Mouse (Mus musculus) kidney, adult 2 months (tissue): ENCODE results near the gene Hnrnpul1. TPM values are rescaled to one million over a fixed set of nuclear protein-coding genes. Genes with fewer than 3 reads are reported as not detected.

Source experiments
- DNase-seq: peaks from one replicate; pipeline ENCODE4 v3.0.0; 2021
- H3K27ac ChIP-seq: fragments of 200-500 bp; 2 replicates; pipeline ENCODE4 v1.5.1; 2012; ENCODE audit warnings: low read depth, low read length, control low read depth, inconsistent platforms; ENCODE audit not compliant: insufficient read depth
- H3K27me3 ChIP-seq: fragments of 200-500 bp; replicated peaks from 2 replicates; pipeline ENCODE4 v1.6.1; 2012; ENCODE audit warnings: mild to moderate bottlenecking, moderate library complexity, low read length, inconsistent platforms; ENCODE audit not compliant: control insufficient read depth, insufficient read depth
- H3K36me3 ChIP-seq: fragments of 200-500 bp; 2 replicates; pipeline ENCODE4 v1.6.1; 2012; ENCODE audit warnings: mild to moderate bottlenecking, moderate library complexity, low read length, inconsistent platforms; ENCODE audit not compliant: control insufficient read depth, insufficient read depth
- H3K4me1 ChIP-seq: fragments of 200-500 bp; 2 replicates; pipeline ENCODE4 v1.6.1; 2011; ENCODE audit warnings: low read length; ENCODE audit not compliant: control insufficient read depth, insufficient read depth
- H3K4me3 ChIP-seq: fragments of 200-500 bp; 2 replicates; pipeline ENCODE4 v1.5.1; 2011; ENCODE audit warnings: mild to moderate bottlenecking, low read depth, low read length, control low read depth; ENCODE audit not compliant: insufficient read depth
- CTCF ChIP-seq: fragments of 200-500 bp; conservative IDR thresholded peaks from 2 replicates; pipeline ENCODE4 v1.5.1; 2011; ENCODE audit warnings: low read depth, mild to moderate bottlenecking, control low read depth, low read length, moderate library complexity, mixed read lengths; ENCODE audit not compliant: insufficient read depth, insufficient read length
- POLR2A ChIP-seq: fragments of 200-500 bp; IDR thresholded peaks from one replicate; pipeline ENCODE4 v1.6.1; 2011; ENCODE audit warnings: low read depth, low read length, control low read depth
- WGBS: fragments of 180-500 bp; shearing (Covaris S2); methylation state at CpG from one replicate; pipeline ENCODE4 v1.1.7; 2018; 5-methylcytosine and 5-hydroxymethylcytosine counted together
- polyA plus RNA-seq: library from polyadenylated mRNA; depleted of rRNA; stranded (reverse); fragments of >200 nt; gene quantifications from 2 replicates; pipeline ENCODE4 v1.2.3, GENCODE M21; 2012

Hnrnpul1 gene
- polyA plus RNA-seq, 1 experiment: 41.7 TPM

- Histone ChIP-seq H3K4me3 (no peak overlapping the region), H3K36me3 (no peaks in the 10 kb centered on the region), H3K27me3 (no peaks in the 10 kb centered on the region), H3K27ac (no peak overlapping the region), H3K4me1 (peaks cover 6% of the 10 kb centered on the region; the same call in 1 of the 2 replicates)
- TF ChIP-seq POLR2A: no peak
- TF ChIP-seq CTCF: no peak
- WGBS: 76% methylated on average over 4 of the region's 4 CpGs
- no peak for DNase-seq
These were observed 31.2 kb upstream of the Hnrnpul1 start for GRCm38 (mm10) chr7:25785752-25786151.

GRCm38 (mm10) chr7:25784808-25785207 lies 30.3 kb upstream of the Hnrnpul1 start:
- Histone ChIP-seq H3K27ac (no peak overlapping the region), H3K27me3 (no peaks in the 10 kb centered on the region), H3K4me3 (no peak overlapping the region), H3K36me3 (no peaks in the 10 kb centered on the region), H3K4me1 (peaks cover 6% of the 10 kb centered on the region; the same call in 1 of the 2 replicates)
- WGBS: 28% methylated on average over 1 of the region's 1 CpGs
- DNase-seq: no peak
- TF ChIP-seq POLR2A (no peak), CTCF (no peak)

GRCm38 (mm10) chr7:25783746-25784145 lies 29.2 kb upstream of the Hnrnpul1 start:
- Histone ChIP-seq H3K4me1 (peaks cover 6% of the 10 kb centered on the region; the same call in 1 of the 2 replicates), H3K4me3 (no peak overlapping the region), H3K27ac (no peak overlapping the region), H3K36me3 (no peaks in the 10 kb centered on the region), H3K27me3 (no peaks in the 10 kb centered on the region)
- WGBS: 69% methylated on average over 8 of the region's 8 CpGs
- no peak for TF ChIP-seq POLR2A
- no peak for TF ChIP-seq CTCF
- no peak for DNase-seq

GRCm38 (mm10) chr7:25782744-25783143 lies 28.2 kb upstream of the Hnrnpul1 start:
- H3K27ac ChIP-seq: peak overlapping the region; percentile 39; the same call in 1 of the 2 replicates
- no peaks in the 10 kb centered on the region for H3K27me3 ChIP-seq
- TF ChIP-seq POLR2A (no peak), CTCF (no peak)
- H3K36me3 ChIP-seq: no peaks in the 10 kb centered on the region
- 76% methylated on average over 6 of the region's 6 CpGs for WGBS
- DNase-seq: no peak
- H3K4me1 ChIP-seq: peaks cover 6% of the 10 kb centered on the region; the same call in 1 of the 2 replicates
- no peak overlapping the region for H3K4me3 ChIP-seq

GRCm38 (mm10) chr7:25781937-25782610 lies 27.5 kb upstream of the Hnrnpul1 start:
- Histone ChIP-seq H3K36me3 (no peaks in the 10 kb centered on the region), H3K4me1 (peaks cover 6% of the 10 kb centered on the region; the same call in 1 of the 2 replicates), H3K27ac (peak overlapping the region; percentile 65), H3K27me3 (no peaks in the 10 kb centered on the region), H3K4me3 (peak overlapping the region; percentile 19; the same call in 1 of the 2 replicates)
- TF ChIP-seq CTCF: no peak
- no peak for TF ChIP-seq POLR2A
- 45% methylated on average over 11 of the region's 11 CpGs for WGBS
- DNase-seq: no peak

- Histone ChIP-seq H3K27me3 (no peaks in the 10 kb centered on the region), H3K4me1 (peaks cover 6% of the 10 kb centered on the region; the same call in 1 of the 2 replicates), H3K4me3 (peak overlapping the region; percentile 19; the same call in 1 of the 2 replicates), H3K36me3 (no peaks in the 10 kb centered on the region), H3K27ac (peak overlapping the region; percentile 7)
- peak; percentile 32 for DNase-seq
- TF ChIP-seq CTCF (no peak), POLR2A (no peak)
- WGBS: 4% methylated on average over 33 of the region's 33 CpGs
These were observed 26.9 kb upstream of the Hnrnpul1 start for GRCm38 (mm10) chr7:25781321-25781936.

- Histone ChIP-seq H3K27ac (peak overlapping the region; percentile 7), H3K36me3 (no peaks in the 10 kb centered on the region), H3K27me3 (no peaks in the 10 kb centered on the region), H3K4me1 (peaks cover 6% of the 10 kb centered on the region; the same call in 1 of the 2 replicates), H3K4me3 (no peak overlapping the region)
- TF ChIP-seq POLR2A (no peak), CTCF (no peak)
- WGBS: 67% methylated on average over 4 of the region's 4 CpGs
- no peak for DNase-seq
These were observed 26.2 kb upstream of the Hnrnpul1 start for GRCm38 (mm10) chr7:25780753-25781152.
